Mouse (Mus musculus) adrenal gland, postnatal 14 days (tissue): ENCODE data around the gene Cdk2ap1. TPM values are rescaled to one million over a fixed set of nuclear protein-coding genes. Genes with fewer than 3 reads are reported as not detected.
"Not testable (repeated sequence)": the region's sequence is repeated elsewhere in the genome, so short reads cannot be mapped to it uniquely, and the experiment has no call there.

ENCODE experiments used
- DNase-seq: peaks from one replicate; pipeline ENCODE4 v3.0.0; 2021; ENCODE audit warnings: mixed read lengths
- total RNA-seq: library from RNA; stranded (reverse); gene quantifications from 2 replicates; pipeline ENCODE4 v1.2.3, GENCODE M21; 2021

The Cdk2ap1 gene
- total RNA-seq, 1 experiment from 2014 or later = 159 TPM

DNA sequence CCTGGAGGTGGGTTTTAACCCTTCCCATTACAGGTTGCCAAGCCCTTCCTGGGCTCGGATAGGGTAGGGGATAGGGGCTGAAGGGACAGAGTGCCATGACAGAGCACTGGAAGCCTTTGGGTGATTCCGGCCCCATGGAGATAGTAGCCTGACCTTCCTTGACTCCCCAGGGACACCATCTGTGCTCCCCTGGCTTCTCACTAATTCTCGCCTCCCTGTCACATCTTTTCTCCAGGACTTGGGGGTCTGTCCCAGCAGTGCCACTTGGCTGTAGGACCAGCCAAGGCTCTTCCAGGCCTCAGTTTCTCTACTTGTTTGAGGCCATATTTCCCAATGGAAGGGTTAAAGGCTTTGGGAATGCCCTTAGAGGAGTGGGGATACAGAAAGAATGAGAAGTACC, 11.3 kb downstream of the Cdk2ap1 start:
- DNase-seq = no peak

DNA sequence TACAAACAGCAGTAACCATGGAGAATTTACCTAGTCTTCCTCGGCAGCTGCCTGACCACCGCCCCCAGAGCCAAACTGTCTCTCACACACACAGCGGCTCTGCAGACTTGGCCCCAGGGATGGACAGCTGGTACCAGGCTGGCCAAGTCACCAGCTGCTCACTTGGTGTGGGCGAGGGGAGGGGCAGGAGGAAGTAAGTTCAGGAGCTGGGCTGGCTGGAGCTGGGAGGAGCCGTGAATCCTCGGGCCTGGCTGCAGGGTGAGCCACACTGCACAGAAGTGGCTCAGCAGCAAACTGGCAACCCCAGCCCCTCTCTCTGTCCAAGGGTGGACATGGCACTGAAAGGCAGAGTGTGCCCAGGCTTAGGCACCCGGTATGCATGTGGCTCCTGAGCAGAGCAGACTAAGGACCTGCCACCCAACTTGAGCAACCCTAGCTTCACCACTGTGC, 11.7 kb downstream of the Cdk2ap1 start:
- DNase-seq = peak; percentile 87

DNA sequence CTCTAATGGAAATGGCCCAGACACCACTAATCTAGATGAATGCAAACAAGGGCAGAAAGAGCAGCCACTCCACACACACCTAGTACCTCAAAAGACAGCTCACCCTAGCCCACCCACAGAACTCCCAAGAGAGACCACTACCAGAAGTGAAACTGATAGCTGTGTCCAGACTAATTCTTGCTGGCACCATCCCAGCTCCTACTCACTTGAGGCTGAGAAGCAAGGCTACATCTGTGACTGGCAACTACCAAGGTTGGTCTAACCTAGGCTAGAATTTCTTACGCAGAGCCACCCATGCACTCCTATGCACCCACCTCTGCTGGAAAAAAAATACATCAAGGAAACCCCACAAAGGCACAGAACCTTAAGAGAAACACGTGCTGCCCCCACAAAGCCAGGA, 12.5 kb downstream of the Cdk2ap1 start:
- no peak for DNase-seq

DNA sequence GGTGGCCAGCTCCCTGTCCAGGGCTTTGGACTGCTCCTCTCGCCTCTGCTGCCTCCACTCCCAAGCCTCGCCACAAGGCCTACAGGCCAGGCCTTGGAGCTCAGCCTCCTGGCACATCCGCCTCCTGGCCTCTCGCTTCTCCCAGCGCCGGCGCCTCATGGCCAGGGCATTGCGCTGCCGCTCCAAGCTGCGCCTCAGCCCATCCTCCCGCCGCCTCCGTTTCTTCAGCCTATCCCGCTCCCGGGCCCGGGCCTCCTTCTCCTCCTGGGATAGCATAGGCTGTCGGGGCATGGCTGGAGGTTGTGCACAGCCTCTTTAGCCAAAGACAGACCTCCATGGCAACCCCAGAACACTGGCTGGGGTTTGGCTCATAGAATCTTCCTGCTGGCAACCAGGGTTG, 13.7 kb downstream of the Cdk2ap1 start:
- DNase-seq = peak; percentile 79

DNA sequence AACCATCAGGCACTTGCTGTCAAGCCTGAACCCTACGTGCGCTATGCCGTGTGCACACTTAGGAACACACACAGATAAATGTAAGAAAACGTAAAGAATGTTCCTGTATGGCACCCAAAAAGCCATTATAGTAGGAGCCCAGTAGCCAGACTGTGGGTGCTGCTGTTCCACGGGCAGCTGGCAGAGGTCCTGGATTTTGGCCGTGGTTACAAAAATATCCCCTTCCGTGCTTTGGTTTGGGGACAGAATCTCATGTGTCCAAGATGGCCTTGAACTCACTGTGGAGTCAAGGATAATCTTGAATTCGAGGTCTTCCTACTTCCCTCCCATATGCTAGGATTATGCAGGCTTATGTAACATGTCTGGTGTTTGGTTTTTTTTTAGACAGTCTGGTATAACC, 20.0 kb downstream of the Cdk2ap1 start:
- DNase-seq = no peak

DNA sequence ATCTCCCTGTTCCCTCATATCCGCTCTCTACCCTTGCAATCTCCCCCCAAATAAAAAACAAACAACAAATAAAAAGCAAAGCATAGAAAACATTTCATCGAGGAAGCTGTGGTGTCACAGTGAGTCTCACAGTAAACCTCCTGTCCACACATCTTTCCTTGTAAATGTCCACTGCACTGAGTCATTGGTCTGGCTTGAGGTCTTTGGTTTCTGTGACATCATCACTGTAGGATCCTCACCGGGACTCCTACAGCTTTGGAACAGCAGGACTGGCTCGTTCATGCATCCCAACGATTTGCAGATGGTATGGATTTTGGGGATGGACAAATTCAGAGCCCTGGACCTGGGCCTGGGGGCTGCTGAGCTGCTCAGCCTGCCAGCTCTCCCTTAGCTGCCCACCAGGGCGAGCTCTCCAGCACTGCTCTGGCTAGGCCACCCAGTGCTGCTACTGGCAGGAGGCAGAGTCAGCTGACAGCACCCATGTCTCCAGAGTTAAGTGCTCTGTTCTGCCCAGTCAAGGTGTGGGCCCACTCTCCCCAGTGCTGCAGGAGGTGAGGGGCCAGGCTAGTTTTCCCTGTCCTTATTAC, 21.0 kb downstream of the Cdk2ap1 start:
- DNase-seq = peak; percentile 62

DNA sequence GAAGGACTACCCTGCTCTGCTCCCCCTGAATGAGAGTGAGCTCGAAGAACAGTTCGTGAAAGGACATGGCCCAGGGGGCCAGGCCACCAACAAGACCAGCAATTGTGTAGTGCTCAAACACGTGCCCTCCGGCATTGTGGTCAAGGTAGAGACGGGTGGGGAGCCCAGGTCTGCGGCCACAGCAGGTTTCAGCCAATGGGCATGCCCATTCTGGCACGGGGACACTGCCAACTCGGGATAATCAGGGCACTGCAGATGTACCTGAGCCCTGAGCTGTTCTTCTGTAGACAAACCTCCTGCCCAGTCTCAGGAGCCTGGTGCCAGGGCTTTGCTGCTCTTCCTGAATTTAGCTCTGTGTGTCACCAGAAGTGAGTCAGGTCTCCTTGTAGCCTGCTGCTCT, 24.1 kb downstream of the Cdk2ap1 start:
- no peak for DNase-seq

DNA sequence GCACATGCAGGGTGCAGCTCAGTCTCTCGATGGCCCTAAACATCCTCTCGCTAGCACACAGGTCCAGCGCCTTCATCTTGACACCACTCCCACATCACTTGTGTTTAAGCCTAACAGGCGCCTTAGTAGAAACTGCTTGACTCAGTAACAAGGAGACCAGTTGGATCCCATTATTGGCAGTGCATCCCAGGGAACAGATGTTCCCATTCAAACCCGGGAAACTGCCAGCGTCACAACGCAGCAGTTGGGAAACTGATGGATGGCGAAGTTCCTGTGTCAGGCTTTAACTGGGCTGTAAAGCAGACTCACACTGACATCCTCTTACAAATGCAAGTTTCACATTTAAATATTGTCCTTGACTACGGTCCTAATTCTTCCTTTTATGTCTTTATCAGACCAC, 25.0 kb downstream of the Cdk2ap1 start:
- DNase-seq = no peak

DNA sequence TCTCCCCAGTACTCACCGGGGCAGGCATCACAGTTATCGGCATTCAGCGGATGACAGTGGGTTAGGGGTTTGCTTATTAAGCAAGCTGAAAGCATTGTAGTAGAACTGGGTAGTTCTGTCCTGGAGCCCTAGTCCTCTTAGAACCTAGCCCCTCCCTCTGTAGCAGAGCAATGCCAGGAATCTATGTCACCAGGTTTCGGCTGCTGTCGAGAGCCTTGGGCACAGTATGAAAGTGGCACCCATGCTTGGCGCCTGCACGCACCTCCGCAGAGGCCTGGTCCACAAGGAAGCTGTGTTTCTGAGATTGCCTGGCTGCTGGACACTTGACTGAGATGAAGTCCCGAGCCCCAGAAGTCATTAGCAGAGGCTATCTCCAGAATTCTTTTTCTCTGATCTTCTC, 25.8 kb downstream of the Cdk2ap1 start:
- no peak for DNase-seq

DNA sequence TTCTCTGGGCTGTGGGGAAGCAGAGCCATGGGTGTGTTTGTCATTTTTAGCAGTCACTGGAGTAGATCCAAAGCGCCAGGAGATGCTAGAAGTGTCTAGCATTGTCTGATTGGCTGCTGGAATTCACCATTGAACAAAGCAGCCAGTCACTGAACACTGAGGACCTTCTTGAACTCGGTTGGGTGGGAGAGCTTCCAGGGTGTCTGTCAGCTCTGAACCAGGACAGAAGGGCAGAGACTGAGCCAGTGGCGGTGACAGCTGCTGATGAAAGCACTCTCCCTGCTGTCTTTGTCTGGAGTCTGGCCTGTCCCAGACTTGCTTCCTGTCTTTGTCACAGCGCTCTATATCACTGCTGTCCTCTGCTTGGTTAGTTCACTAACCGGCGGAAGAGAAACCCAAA, 28.5 kb downstream of the Cdk2ap1 start:
- DNase-seq = no peak

DNA sequence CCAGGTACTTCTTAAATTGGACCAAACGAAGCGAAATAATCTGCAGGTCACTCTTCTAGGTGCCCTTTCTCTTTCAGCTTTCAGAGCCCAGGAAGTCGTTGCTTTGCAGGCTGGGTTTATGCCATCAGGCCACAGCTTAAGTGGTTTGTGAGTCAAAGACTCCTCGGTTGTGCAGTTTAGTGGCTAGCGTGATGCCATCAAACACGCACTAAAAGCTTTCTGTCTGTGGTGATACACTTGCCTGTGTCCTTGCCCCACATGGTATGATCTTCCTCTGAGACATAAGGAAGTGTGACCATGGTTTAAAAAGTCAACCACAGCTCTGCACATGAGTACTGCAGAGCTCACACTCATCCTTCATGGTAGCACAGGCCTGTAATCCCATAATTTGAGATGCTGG, 32.8 kb downstream of the Cdk2ap1 start:
- no peak for DNase-seq

DNA sequence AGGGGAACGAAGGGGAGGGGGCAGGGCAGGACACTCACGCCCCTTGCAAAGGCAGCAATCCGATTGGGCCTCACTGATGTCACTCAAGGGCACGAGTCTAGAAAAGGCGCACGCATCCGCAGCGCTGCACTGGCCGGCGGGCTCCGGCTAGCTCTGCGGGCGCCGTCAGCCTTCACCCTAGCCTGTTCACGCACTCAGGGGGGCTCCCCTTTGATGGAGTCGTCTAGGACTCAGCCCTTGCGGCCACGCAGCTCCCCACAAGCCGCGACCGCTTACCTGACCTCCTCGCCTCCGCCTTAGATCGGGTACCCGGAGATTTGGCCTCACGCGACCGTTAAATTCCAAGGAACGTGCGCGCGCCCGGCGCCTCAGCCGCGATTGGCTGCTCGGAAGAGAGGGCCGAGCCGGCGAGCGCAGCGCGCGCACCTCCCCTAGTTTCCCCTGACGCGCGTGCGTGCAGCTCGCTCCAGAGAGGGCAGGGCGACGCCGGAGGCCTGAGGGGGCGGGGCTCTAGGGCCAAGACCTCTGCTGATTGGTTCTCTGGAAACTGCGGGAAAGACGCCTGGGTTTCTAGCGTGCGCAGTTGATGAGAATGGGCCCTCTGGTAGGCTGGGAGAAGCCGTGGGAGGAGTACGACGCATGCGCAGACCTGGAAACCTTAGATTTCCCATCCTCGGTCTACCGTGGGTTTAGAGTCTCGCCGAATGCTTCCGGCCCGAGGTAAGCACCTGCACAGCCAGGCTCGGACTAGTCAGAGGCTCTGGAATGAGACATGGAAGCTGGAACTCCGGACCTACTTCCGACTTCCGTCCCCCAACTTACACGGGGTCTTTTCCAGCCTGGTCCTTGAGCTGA, 35.1 kb downstream of the Cdk2ap1 start, which contains the start of the genes Mphosph9 and 2810006K23Rik:
Gene Mphosph9 (minus strand): TSS at position 463 of the 855 bp plus-strand sequence.
Gene 2810006K23Rik (plus strand): TSS at position 580 of the 855 bp plus-strand sequence.
- DNase-seq = peak; percentile 100

DNA sequence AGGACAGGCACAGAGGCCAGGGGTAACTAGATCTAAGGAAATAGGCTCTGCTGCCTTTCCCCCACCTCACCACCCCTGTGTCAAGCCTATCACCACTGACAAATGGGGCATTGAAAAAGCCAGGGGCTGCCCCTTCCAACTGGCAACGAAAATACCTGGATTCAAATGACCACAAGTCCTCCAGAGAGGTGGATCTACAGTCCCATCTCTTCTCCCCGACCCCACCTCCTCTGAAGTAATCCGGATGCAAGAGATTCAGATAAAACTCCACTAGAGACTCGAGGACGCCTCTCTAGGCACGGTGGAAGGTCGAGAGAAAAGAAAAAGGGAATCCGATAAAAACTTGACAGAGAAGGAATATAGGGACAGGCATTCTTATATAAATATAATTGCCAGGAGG, 36.1 kb downstream of the Cdk2ap1 start:
- DNase-seq = no peak

DNA sequence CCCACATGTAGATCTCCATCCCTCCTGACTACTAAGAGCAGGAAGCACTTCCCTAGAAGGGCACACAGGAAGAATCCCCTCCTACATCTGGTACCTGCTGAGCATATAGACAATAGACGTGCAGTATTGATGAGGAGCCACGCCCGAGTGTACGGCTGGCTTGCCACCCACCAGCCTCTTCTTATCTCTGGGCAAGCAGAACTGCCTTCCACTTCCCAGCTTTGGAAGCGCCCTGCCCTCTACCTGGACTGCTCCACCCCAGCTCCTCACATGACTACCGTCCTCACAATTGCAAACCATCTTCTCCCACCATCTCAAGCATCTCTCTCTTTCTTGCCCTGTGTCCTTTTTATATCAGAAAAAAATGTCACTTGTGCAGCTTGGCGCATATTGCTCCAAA, 45.2 kb downstream of the Cdk2ap1 start:
- no peak for DNase-seq

DNA sequence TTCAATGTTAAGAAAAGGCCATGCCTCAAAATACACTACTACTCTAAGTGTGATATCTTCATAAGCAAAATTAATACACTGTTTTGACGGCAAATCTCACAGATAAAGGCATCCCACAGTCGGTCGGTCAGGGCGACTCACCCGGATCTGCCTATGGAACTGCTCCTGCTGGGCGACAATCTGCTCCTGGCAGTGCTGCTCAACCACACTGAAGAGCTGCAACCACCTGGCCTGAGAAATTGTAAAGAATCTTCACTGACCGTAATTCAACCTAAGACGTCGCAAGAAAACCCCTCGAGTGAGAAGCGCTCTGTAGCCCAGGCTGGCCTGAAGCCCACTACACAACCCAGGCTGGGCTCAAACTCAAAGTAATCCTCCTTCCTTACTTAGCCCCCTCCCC, 46.9 kb downstream of the Cdk2ap1 start:
- DNase-seq = no peak

DNA sequence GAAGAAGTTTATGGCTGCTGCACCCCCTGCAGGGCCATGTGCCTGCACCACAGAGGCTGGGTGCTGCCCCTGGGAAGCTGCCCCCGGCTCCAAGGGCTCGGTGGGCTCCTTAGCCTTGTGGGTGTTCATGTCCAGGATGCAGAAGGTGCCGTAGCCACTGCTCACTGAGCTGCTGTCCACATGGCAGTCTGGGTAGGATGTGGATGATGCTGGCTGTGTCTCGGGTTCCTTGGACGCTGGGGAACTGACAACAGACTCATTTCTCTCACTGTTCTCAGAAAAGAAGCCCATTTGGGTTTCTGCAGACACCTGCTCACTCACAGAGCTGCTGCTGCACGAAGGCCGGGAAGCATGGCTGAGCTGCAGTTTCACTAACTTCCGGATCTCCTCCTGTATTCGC, 47.4 kb downstream of the Cdk2ap1 start:
- DNase-seq = no peak

DNA sequence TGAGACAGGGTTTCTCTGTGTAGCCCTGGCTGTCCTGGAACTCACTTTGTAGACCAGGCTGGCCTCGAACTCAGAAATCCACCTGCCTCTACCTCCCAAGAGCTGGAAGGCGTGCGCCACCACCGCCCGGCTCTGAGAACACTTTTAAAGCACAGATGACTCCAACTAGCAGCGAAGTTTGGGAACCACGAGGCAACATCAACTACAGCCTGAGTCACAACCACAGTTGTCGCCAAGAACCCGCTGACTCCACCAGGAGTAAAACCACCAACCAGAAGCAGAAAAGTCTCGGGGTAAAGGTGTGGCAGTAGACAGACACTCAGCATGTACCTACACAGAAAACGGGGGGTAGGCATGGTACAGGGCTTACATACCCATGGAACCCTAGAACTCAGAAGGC, 52.8 kb downstream of the Cdk2ap1 start:
- DNase-seq = no peak

DNA sequence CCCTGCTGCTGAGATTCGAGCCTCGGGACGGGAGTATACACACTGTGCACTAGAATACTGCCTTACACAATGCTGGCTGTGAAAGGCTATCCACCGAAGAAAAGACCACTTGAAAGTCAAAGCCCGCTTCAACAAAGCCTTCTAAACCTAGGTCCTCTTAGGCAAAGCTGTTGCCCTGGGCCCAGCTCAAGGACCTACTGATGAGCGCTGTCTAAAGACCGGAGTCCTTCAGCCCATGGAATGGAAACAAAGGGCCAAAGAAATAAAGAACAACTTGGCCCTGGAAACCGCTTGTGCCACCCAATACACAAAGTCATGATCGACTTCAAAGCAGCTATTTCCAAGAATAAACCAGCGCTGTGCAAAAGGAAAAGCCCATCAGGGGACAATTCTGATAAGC, 53.7 kb downstream of the Cdk2ap1 start:
- no peak for DNase-seq

DNA sequence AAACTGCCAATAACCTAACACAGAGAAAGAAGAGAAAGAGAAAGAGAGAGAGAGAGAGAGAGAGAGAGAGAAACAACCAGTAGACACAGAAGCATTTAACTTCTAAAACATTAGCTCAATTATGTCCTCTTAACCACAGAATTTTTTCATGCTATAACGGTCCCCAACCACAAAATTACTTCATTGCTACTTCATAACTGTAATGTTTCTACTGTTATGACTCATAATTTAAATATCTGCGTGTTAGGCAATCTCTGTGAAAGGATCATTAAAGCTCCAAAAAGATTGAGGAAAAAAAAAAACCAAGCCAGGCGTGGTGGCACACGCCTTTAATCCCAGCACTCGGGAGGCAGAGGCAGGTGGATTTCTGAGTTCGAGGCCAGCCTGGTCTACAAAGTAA, 60.0 kb downstream of the Cdk2ap1 start:
- not testable (repeated sequence) for DNase-seq

DNA sequence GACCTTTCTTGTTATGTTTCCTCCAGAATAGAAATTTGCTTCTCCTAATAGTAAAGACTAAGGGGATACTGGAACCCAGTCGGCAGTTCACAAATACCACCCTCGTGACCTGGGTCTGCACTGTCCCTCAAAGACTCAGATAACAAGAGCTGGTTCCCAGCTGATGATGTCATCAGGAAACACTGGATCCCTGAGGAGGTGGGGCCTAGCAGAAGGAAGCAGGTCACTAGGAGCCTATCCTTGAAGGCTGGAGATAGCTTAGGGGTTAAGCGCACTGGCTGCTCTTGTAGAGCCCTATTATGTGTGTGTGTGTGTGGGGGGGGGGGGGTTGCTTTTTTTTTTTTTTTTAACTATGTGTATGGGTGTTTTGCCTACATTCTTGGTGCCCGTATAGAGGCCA, 62.8 kb downstream of the Cdk2ap1 start:
- DNase-seq = no peak

DNA sequence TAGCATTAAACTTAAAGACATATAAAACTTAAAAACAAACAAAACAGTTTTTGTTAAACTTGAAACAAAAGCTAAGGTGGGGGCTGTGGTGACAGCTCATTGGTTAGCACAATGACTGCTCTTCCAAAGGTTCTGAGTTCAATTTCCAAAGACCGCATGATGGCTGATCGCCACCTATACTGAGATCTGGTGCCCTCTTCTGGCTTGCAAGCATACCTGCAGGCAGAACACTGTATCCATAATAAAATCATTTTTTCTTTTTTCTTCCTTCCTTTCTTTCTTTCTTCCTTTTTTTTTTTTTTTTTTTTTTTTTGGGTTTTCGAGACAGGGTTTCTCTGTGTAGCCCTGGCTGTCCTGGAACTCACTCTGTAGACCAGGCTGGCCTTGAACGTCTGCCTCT, 63.6 kb downstream of the Cdk2ap1 start:
- peak; percentile 38 for DNase-seq

DNA sequence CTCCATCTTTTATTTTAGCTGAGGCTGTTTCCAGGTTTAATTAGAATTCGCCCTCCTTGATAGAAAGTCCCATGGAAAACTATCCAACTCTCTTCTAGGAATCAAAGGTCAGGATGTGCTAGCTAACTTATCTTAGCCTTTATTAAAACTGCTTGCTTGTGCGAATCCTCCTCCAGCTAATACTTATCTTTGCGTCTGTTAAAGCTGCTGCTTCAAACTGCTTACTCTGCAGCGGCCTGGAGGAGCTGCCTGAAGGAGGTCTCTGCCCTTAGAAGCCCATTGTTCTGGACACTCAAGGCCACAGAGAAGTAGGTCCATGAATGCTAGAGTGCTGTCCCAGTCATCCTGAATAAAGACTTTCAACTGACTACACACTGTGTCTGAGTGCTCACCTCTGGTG, 66.4 kb downstream of the Cdk2ap1 start:
- DNase-seq = no peak
